ENCODE assay signal across 9 mouse cellular contexts in genomic region chr5:98185806-98186751, GRCm38 (mm10). TPM values are rescaled to one million over a fixed set of nuclear protein-coding genes. Genes with fewer than 3 reads are reported as not detected.
DNase-seq lines count a peak whose midpoint lies in the region; ATAC-seq lines count a peak whose summit lies in the region.
"Had no signal": no experiment of that assay in that cellular context is flagged by ENCODE, and none has a peak within 500 bp of the region (broad histone marks: within the 10 kb centered on the region; RNA-seq: fewer than 3 reads in every experiment).

No protein-coding gene starts in this region.

- peak; percentile 67 for DNase-seq in gastrocnemius, postnatal 10 days
- DNase-seq in gastrocnemius, adult 8-10 months (ENCODE audit: low spot score in 2 of 2) = no peak
- peak; percentile 39 for DNase-seq in CD4-positive, CD25-positive, alpha-beta regulatory T cell, adult 2 months (ENCODE audit: low read depth, low spot score)
- peak; percentile 64 for DNase-seq in embryo, embryonic 10.5 days (ENCODE audit: low spot score)
- peak; percentile 71 for DNase-seq in hindbrain, embryonic 10.5 days (ENCODE audit: low spot score)
- DNase-seq in retina, postnatal 1 day = peak; percentile 84
- no peak for DNase-seq in layer of hippocampus, postnatal 25 days (ENCODE audit: extremely low spot score in 1 of 2, low spot score in 1 of 2)

- under 1% methylated on average over 96 of the region's 106 CpGs for WGBS in hindbrain, embryonic 10.5 days
- under 1% methylated on average over 75 of the region's 106 CpGs for whole genome bisulfite sequencing in liver, embryonic 16.5 days (ENCODE audit: insufficient replicate concordance)

- H3K9ac ChIP-seq in liver, embryonic 16.5 days (ENCODE audit: low read depth, low read length) = no peak overlapping the region

- no peak for ATAC-seq in liver, embryonic 16.5 days (ENCODE audit: low read depth)

- H3K4me2 ChIP-seq in liver, embryonic 16.5 days (ENCODE audit: low read depth, low read length) = peak overlapping the region; percentile 74

- H3K4me3 ChIP-seq in hindbrain, embryonic 10.5 days = peak overlapping the region; percentile 66
- H3K4me3 ChIP-seq in liver, embryonic 16.5 days (ENCODE audit: low read depth, low read length) = peak overlapping the region; percentile 54

- H3K36me3 ChIP-seq in hindbrain, embryonic 10.5 days = no peaks in the 10 kb centered on the region
- H3K36me3 ChIP-seq in liver, embryonic 16.5 days (ENCODE audit: control insufficient read depth, insufficient read depth) = no peaks in the 10 kb centered on the region

- peak overlapping the region; percentile 85 for H3K27ac ChIP-seq in hindbrain, embryonic 10.5 days
- H3K27ac ChIP-seq in liver, embryonic 16.5 days (ENCODE audit: low read length) = no peak overlapping the region

- H3K9me3 ChIP-seq in hindbrain, embryonic 10.5 days = no peaks in the 10 kb centered on the region
- H3K9me3 ChIP-seq in liver, embryonic 16.5 days (replicated peaks; ENCODE audit: control insufficient read depth, low read length) = no peaks in the 10 kb centered on the region

- H3K27me3 ChIP-seq in hindbrain, embryonic 10.5 days (ENCODE audit: insufficient read depth, poor library complexity, severe bottlenecking) = peaks cover 100% of the 10 kb centered on the region
- H3K27me3 ChIP-seq in liver, embryonic 16.5 days (ENCODE audit: control insufficient read depth, insufficient read depth, low read depth, low read length) = peaks cover 96% of the 10 kb centered on the region

- H3K4me1 ChIP-seq in hindbrain, embryonic 10.5 days (replicated peaks) = peaks cover 60% of the 10 kb centered on the region
- peaks cover 3% of the 10 kb centered on the region; the same call in 1 of the 2 replicates for H3K4me1 ChIP-seq in liver, embryonic 16.5 days (ENCODE audit: control insufficient read depth, low read depth, low read length)

RNA-seq across cellular contexts. Expression of gene Prdm8, which starts 19.1 kb away (rescaled TPM):
- total RNA-seq in gastrocnemius, postnatal 10 days (2021) = 1 to 10 TPM; 1.1 to 1.7 TPM
- total RNA-seq in gastrocnemius, adult 8-10 months (2022) = under 1 TPM; 0.47 to 0.90 (median 0.63) TPM
- polyA plus RNA-seq in hindbrain, embryonic 10.5 days (2016; fragmentation: Nextera tagmentation; extraction: Ambion mirVana) = 0.45 and 0.92 TPM in 2 replicates
- polyA plus RNA-seq in liver, embryonic 16.5 days (2015; fragmentation: Nextera tagmentation; extraction: Ambion mirVana) = not detected in 2 replicates
- 10 to 100 TPM; 79.4 to 82.4 TPM for total RNA-seq in layer of hippocampus, postnatal 25 days (2021)
- total RNA-seq: MEL had no signal

Comparison
In these comparisons a context has a peak if more than half of its experiments do, and no peak if none do; other contexts are left out.
1. DNase-seq: peak in gastrocnemius, postnatal 10 days (single experiment), CD4-positive, CD25-positive, alpha-beta regulatory T cell, adult 2 months (single experiment), embryo, embryonic 10.5 days (single experiment), hindbrain, embryonic 10.5 days (single experiment) and retina, postnatal 1 day (single experiment); none in gastrocnemius, adult 8-10 months (0 of 2) and layer of hippocampus, postnatal 25 days (0 of 2).
2. RNA of gene Prdm8, which starts 19.1 kb away (total RNA-seq): 79.4 to 82.4 TPM in layer of hippocampus, postnatal 25 days; 1.1 to 1.7 TPM in gastrocnemius, postnatal 10 days and 0.47 to 0.90 TPM in gastrocnemius, adult 8-10 months; every median in the first group is over 10 times any median in the second.